Mouse (Mus musculus): Measurements from ENCODE around the gene Gm17509.

The Gm17509 gene

DNA sequence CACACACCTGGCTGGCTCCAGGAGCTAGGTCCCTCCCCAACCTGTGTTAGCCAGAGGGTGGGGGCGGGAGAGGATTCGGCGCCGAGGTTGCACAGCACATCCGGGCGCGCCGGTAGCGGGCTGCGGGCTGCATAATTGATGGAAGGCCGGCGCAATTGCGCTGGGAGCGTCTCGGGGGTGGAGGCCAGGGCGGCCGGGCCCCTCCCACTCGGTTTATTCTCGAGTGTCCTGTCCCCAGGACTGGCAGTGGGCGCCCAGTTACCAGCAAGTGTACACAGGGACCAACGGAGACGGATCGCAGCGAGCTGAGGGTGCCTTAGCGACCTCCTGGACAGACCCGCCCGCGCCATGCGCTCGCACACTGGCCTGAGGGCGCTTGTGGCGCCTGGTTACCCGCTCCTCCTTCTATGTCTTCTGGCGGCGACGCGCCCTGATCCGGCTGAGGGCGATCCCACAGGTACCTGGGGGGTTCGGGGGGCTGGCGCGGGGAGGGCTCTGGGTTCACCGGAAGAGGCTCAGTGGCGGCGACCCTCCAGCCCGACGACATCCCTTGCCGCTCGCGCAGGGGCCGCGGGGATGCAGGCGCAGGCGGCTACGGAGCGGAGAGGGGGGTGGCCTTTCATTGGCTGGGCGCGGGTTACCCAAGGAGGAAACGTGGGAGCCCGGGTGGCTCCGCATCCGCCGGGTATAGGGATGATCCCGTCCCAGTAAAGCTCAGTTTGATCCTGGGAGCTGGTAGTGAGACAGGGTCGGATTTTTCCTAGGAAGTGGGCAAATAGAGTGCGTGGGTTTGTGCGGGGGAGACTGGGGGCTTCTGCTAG is at the start of gene Gm17509:
TSS of gene Gm17509 (minus strand) at position 575 of the 821 bp plus-strand sequence.
- in situ Hi-C loops (cut with MboI; ENCODE audit: unreplicated experiment in 2 of 2): loop anchor here in 1 of 2 experiments (25.0 kb wide), 1 partner anchor 1017 kb away; no protein-coding TSS in a partner anchor

DNA sequence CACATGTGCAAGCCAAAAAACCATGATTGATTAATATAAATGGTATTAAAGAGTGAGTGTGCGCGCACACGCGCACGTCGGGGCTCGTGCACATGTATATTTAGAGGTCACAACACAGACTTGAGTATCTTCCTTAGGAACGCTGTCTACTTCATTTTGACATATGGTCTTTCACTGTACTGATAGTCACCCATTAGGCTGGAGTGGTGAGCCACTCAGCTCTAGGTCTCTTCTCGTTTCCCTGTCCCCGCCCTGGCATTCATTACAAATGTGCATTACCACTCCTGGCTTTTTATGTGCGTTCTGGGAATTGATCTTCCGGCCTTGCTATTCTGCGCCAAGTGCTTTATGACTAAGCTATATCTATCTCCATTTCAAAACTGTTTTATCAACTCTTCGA is 47.1 kb upstream of the Gm17509 start:
- in situ Hi-C loops (cut with MboI; ENCODE audit: unreplicated experiment in 2 of 2): no loop called here

DNA sequence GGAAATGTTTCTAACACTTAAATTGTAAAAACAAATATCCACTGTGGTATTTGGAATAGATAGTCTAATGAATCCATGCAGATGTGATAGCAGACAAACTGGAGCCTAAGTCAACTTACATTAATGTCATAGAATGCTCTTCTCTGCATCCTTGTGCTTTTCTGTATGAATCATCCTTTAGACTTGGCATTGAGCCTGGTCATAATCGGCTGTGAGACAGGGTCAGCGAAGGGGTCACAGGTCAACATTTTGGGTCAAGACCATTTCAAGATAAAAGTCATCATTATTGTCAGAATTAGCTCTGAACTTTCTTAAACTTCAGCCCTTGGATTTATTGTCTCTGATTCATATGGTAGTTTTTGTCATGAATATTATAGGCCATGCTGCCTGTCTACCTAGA is 45.3 kb upstream of the Gm17509 start:
- in situ Hi-C loops (cut with MboI; ENCODE audit: unreplicated experiment in 2 of 2): no loop called here

DNA sequence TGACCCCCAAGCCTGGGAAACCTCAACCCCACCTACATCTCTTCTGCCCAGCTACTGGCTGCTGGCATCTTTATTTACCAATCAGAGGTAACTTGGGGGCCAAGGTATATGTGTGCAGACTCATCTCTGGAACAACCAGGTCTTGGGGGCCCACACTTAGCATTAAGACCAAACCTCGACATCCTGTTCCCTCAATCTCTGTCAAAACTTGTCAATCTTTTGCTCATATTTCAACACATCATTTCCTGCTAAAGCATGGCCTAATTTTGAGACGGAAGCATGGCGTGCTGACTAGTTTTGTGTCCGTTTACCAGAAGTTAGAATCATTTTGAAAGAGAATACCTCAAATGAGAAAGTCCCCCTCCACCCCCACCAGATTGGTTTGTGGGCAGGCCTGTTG is 39.8 kb upstream of the Gm17509 start:
- in situ Hi-C loops (cut with MboI; ENCODE audit: unreplicated experiment in 2 of 2): no loop called here

DNA sequence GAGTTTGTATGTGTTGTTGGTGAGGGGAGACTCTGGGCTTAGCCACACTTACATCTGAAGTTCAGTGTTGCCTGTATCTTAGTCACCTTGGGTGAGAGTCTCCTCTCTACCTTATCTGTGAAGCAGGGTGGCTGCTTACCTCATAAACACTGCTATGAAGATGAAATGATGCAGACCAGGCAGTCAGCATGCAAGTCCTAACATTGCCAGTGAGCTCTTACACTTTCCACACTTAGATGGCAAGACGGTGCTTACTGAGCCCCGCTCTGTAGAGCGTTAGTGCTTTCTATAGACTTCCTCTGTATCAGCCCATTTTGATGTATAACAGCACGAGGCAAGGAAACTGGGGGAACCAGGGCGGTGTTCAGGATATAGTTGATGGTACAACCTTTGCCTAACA is 21.7 kb upstream of the Gm17509 start:
- in situ Hi-C loops (cut with MboI; ENCODE audit: unreplicated experiment in 2 of 2): no loop called here

DNA sequence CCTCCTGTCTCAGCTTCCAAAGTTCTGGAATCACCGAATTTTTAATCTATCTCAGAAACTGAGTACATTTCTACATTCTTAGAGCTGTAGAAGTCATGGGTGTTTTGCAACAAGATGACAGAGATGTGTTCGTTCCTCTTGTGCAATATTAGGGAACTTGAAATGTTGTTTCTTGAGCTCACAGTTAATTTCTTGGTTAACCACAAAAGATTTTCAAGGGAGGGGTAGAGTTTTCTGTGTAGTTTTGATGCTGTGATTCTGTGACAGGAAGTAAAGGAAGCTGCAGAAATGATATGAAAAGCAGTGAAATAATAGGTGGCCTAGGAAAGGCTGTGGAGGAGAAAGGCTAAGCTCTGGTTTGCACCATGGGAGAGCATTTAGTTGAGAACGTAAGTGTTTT is 21.2 kb upstream of the Gm17509 start:
- in situ Hi-C loops (cut with MboI; ENCODE audit: unreplicated experiment in 2 of 2): no loop called here

DNA sequence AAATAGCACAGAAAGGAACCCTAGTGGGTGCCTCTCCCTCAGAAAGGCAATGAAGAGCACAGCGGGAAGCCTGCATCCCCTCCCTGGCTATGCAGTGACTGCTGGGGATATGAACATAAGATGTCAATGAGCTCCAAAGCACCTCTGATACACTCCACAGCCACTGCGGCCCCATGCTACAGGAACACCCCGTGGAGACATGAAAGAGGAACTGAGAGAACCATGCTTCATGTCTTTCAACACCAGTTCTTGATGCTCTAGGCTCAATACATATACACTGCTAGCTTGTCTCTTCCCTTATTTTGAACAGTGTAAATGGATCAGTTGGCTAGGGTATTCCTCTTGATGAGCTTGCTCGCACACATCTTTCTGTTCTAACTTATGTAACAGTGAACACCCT is 16.2 kb upstream of the Gm17509 start:
- in situ Hi-C loops (cut with MboI; ENCODE audit: unreplicated experiment in 2 of 2): no loop called here

DNA sequence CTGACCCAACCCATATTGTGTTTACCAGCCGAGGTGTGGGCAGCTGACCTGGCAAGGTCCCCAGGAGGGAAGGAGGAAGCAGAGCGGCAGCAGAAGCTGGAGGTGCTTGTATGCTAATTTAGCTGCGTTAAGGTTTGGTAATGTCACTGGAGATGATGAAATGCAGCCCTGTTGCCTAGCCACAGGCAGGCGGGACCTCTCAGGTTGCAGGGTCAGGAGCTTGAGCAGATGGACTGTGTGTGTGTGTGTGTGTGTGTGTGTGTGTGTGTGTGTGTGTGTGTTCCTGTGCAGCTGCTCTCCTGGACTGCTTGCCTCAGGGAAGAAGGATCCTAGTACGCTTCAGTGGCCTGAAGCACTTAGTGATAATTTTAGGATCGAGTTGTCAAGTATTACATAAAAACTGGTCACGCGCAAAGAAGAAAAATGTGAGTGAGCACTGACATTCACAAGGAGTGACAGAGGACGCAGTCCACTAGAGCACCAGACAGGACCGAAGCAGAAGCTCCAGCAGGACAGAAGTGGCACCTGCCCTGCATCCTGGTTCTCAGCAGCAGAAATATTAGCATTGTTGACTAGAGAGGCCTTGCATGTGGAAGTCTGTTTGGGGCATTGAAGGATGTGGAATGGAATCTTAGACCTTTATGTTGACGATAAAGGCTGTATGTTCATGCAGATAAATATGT is 14.8 kb upstream of the Gm17509 start:
- in situ Hi-C loops (cut with MboI; ENCODE audit: unreplicated experiment in 2 of 2): no loop called here

DNA sequence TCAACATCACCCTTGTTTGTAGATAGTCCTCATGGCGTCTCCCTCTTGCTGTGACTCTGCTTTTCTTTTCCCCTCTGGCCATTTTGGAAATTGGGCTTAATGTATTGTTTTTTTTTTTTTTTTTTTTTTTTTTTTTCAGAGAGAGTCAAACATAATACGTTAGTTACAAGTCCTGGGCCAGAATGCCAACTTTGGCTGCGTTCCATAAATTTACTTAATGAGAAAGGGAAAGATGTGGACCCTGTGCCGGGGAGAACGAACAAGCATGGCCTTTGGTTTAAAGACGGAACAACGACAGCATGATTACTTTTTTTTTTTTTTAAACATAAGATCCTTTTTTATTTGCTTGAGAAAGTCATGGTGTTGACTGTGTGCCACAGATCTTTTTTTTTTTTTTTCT is 13.6 kb upstream of the Gm17509 start:
- in situ Hi-C loops (cut with MboI; ENCODE audit: unreplicated experiment in 2 of 2): no loop called here

DNA sequence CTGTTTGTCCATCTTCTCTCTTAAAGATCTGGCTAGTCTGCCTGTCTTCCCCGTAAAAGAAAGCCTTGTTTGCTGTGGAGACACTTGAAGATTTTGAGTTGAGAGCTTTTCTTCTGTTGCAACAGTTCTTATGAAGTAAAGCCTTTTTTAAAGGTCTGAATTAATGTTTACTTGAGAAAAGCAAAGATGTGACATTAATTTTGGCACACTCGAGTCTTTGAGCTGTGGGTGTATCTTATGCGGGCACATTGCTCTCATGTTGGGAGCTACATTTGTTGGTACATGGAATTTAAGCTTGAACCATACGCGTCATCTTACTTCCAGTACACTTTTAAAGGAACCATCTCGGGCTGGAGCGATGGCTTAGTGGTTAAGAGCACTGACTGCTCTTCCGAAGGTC is 12.9 kb upstream of the Gm17509 start:
- in situ Hi-C loops (cut with MboI; ENCODE audit: unreplicated experiment in 2 of 2): no loop called here

DNA sequence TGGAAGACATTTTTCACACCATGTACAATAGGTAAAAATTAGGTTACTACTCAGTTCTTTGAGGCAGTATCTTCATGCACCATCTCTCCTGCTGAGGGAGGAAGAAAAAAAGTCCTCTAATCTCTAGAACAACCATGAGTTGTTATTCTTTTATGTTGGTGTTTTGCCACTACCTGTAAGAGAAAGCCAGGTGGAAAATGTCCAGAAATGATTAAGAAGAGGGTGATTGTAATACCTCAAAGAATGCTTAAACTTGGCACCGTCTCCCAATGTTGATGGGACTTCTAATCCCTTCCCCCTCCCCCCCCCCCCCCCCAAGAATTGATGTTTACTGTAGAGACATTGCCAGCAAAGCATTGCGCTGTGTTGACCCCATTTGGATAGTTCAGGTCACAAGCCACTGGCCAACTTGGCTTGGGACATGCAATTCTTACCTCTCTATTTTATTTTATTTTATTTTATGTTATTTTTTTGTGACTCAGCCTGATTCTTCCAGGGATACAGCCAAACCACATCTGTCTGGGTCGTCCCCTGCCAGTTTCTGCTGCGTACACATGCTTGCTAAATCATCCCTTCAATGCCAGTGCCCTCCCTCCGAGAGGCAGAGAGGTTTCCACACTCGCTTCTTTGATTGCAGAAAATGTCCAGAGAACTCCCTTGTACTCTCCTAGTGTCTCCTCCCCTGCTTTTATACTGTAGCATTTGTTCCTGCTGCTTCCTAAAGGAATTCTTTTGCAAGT is 9.7 kb upstream of the Gm17509 start:
- in situ Hi-C loops (cut with MboI; ENCODE audit: unreplicated experiment in 2 of 2): no loop called here

DNA sequence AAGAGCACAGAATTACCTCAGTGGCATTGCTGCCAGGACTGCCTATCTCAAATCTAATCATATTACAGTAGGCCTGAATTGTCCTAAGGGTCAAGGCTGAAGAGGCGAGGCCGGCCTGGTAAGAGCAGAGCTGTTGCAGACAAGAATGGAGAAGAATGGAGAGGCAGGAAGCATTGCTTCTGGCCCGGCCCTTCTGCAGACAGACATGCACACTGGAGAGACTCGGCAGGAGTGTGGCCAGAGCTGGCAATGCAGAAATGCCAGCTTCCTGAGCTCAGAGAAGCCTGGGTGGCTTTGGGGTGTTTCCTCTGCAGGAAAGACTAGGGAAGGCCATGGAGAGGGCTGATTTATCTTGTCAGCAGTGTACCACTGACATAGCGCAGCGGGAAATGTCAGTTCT is 4.7 kb upstream of the Gm17509 start:
- in situ Hi-C loops (cut with MboI; ENCODE audit: unreplicated experiment in 2 of 2): no loop called here

DNA sequence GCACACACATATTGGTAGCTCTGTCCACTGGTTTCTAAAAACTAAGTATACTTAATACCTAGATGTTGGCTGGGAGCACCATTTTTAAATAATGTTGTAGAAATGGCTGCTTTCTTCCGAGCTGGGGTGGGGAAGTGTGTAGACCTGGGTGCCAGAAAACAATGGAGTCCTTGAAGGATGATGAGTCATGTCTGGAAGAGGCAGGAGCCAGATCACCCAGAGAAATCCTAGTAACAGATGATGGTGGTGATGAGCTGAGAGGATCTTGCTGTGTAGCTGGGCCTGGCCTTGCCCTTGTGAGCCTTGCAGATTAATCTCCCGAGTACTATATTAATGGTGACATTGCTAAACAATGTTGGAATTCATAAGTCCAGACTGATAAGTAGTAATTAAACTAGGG is 4.0 kb upstream of the Gm17509 start:
- in situ Hi-C loops (cut with MboI; ENCODE audit: unreplicated experiment in 2 of 2): loop anchor here in 1 of 2 experiments (25.0 kb wide), 1 partner anchor 1012 kb away; no protein-coding TSS in a partner anchor

DNA sequence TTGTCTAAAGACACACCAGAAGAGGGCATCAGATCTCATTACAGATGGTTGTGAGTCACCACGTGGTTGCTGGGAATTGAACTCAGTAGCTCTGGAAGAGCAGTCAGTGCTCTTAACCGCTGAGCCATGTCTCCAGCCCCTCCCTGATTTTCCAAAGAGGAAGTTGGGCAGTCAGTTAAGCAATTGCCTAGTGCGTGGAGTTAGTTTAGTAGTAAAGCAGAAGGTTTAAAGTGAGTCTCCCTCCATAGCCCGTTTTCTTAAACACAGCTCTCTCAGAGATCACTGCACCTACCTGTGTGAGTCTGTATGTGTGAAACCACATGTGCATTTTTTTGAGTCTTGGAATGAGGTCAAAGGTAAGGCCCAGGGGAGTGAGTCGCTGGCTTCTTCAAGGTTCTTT is 2.2 kb upstream of the Gm17509 start:
- in situ Hi-C loops (cut with MboI; ENCODE audit: unreplicated experiment in 2 of 2): loop anchor here in 1 of 2 experiments (25.0 kb wide), 1 partner anchor 1014 kb away; no protein-coding TSS in a partner anchor

DNA sequence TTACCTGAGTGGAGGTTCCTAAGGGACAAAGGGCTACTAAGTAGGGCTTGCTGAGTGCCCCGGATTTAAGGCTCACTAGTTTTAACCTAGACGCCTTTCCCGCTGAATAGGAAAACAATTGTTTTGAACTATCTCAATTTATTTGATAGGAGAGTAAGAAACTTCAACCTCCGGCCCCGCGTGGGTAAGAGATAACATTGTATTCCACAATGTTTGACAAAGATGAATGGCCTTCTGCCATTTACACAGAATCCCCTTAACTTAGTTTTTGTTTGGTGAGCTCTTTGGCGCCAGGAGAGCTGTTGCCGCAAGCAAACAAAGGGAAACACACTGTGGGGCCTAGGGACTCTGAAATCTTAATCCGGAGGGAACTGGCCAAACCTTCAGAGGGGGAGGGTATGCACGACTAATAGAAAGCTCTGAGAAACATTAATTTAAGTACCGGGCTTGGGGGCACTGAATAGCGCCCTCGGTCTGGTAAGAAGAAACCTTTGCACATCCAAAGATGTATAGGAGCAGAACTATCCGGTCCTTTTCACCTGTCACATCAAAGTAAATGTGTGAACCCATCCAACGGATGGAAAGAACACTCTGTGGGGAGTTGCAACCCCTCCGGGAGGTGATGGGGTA is 889 bp downstream of the Gm17509 start:
- in situ Hi-C loops (cut with MboI; ENCODE audit: unreplicated experiment in 2 of 2): loop anchor here in 1 of 2 experiments (25.0 kb wide), 1 partner anchor 1017 kb away; no protein-coding TSS in a partner anchor

DNA sequence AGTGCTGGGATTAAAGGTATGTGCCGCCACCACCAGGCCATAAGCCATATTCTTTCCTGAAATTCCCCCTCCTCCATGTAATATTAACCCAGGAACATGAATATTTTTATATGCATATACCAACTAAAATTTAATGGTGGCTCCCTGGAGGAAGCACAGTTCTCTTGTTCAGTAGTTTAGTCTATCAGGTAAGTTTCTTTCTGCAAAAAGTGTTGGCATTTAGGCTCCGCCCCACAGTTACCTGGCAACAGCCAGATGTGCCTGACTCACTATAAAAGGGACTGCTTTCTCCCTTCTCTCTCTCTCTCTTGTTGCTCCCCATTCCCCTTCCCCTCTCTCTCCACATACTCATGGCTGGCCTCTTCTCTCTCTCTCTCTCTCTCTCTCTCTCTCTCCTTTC is 2.8 kb downstream of the Gm17509 start:
- in situ Hi-C loops (cut with MboI; ENCODE audit: unreplicated experiment in 2 of 2): loop anchor here in 1 of 2 experiments (25.0 kb wide), 1 partner anchor 1019 kb away; no protein-coding TSS in a partner anchor

DNA sequence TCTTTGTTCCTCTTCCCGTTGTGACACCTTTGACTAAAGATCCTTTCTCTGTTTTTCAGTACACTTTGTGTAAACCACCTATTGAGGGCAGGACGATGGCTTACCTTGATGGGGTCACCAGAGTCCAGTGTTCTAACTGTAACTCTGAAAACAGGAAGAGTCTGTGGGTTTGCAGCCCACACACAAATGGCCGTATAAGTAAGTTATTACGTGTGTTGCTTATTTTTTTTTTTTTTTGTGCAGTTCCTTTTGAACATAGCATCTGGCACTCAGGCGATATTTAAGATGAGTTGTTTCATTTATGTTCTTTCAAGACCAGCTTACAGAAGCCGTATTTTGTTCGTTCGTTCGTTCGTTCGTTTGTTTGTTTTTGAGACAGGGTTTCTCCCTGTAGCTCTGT is 3.3 kb downstream of the Gm17509 start:
- in situ Hi-C loops (cut with MboI; ENCODE audit: unreplicated experiment in 2 of 2): loop anchor here in 1 of 2 experiments (25.0 kb wide), 1 partner anchor 1020 kb away; no protein-coding TSS in a partner anchor

DNA sequence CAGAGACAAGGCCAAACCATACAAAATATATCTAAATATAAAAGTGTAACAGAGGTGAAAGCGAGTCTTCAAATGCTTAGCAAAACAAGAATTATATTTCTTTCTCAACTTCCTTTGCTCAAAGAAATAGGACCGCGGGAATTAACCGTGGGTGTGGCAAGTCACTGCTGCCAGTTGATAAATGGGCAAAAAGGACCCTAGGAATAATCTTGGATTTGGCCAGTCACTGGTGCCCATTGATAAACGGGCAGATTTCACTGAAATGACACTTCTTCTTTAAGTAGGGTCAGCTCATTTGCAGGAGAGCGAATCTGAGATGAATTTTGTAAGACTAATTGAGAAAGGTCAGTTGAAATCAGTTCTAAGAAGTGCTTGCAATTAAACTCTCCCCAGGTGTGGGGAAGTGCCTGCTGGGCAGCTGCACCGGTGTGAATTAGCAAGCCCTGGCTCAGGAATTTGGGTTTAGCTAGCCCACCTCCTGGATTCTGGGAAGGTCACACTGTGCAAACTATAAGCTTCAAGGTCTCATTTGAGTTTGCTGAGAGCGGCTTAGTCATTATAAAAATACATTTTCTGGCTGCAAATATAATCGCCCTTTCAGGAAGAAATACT is 4.0 kb downstream of the Gm17509 start:
- in situ Hi-C loops (cut with MboI; ENCODE audit: unreplicated experiment in 2 of 2): loop anchor here in 1 of 2 experiments (25.0 kb wide), 1 partner anchor 1020 kb away; no protein-coding TSS in a partner anchor

DNA sequence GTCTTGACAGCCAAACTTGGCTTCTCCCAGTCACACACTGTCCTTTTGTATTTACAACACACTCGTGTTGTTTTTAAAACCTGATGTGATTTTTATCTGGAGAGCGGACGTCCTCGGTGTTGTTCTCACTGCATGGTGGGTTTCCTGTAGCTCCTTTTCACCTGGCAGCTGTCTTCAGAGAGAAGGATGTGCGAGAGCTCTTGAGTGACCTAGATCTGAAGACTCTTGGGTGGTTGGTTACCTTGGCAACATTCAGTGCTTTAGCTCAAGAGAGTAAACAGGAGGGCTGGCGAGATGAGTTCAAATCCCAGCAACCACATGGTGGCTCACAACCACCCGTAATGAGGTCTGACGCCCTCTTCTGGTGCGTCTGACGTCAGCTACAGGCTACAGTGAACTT is 4.7 kb downstream of the Gm17509 start:
- in situ Hi-C loops (cut with MboI; ENCODE audit: unreplicated experiment in 2 of 2): loop anchor here in 1 of 2 experiments (25.0 kb wide), 1 partner anchor 1021 kb away; no protein-coding TSS in a partner anchor

DNA sequence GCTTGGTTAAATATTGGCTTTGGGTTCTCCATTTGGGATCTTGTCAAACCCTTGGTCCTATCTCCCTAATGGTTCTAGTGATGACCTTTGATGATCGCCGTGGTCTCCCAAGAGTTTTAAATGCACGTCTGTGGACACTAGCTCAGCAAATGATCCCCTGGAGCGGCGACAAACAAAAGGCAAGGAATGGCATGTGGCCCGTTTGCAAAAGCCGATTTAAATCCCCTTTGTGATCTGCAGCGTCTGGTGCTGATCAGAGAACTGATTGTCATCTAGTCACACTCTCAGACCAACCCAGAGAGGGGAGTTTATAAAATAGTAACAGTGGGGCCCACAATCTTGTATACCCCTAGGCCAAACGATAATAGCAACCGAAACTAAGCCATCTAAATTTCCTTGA is 5.4 kb downstream of the Gm17509 start:
- in situ Hi-C loops (cut with MboI; ENCODE audit: unreplicated experiment in 2 of 2): loop anchor here in 1 of 2 experiments (25.0 kb wide), 1 partner anchor 1022 kb away; no protein-coding TSS in a partner anchor
